Mouse (Mus musculus) layer of hippocampus, adult 8-10 months (tissue): ENCODE measurements around the gene Myh9. TPM values are rescaled to one million over a fixed set of nuclear protein-coding genes. Genes with fewer than 3 reads are reported as not detected.

Experiments used
- DNase-seq, 2 experiments: peaks; one replicate each; pipeline ENCODE4 v3.0.0; 2022; ENCODE audit warnings: low spot score in 2 of 2
- total RNA-seq, 4 experiments: library from RNA; stranded (reverse); gene quantifications; 2 replicates each; pipeline ENCODE4 v1.2.4; 2022

Gene Myh9
- total RNA-seq, 4 experiments from 2014 or later, result 89.0 to 116 (median 104) TPM

DNA sequence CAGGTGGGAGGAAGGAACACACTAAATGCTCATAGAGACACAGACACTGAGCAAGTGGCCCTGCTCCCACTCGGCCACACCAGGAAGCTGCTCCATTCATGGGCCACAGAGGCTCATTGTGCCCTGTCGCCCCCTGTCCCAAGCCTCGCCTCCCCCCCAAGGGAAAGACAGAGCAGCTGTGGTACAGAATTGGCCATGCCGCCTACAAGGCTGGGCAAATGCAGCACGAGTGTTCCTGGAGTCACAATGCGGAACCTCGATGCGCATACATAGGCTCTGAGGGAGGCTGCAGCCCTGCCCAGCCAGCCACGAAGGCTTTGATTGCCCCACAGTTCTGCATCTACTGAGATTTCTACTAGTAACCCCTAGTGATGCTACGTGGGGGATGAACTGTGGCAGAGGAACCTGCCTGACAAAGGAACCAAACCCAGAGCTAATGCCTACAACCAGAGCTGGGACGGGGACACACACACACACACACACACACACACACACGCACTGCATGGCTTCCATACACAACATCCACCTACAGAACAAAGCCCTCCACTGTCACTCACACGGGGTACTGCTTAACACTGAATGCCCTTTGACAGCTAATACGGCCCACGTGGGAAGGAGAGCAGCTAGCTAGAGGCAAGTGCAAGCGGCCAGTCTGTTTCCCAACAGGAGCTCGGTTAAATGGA is 31.4 kb downstream of the Myh9 start:
- peak in 1 of 2 experiments; percentile 46 for DNase-seq

DNA sequence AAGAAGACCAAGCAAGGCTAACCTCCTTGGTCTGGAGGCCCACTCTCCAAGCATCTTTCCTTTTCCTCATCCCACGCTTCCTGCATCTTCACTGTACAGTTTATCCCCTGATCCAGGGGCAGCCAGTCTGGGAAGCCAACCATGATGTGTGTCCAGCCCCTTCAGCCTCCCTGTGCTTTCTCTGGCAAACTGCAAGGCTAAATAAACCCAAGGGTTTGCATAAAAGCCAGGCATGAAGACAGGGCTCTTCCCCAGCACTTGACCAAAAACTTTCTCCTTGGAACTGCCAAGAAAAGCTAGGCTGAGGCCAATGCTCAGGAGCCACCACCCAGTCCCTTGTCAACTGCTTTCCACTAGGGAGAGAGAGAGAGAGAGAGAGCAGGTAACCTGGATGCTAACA is 32.5 kb downstream of the Myh9 start:
- DNase-seq, result no peak

DNA sequence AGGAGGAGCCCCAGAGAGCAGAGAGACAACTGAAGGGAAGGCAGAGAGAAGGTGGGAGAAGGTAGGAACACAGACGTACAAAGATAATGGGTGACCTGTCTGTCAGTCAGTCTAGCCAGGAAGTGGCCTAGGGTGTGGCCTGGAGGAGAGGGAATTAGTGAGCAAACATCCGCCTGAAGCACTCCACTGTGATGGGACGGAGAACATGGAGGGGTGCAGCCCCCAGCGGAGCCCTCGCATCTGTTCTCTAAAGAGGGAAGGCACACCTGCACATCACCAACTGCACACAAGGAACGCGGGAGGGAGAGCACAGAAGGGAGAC is 34.8 kb downstream of the Myh9 start:
- DNase-seq, result no peak

DNA sequence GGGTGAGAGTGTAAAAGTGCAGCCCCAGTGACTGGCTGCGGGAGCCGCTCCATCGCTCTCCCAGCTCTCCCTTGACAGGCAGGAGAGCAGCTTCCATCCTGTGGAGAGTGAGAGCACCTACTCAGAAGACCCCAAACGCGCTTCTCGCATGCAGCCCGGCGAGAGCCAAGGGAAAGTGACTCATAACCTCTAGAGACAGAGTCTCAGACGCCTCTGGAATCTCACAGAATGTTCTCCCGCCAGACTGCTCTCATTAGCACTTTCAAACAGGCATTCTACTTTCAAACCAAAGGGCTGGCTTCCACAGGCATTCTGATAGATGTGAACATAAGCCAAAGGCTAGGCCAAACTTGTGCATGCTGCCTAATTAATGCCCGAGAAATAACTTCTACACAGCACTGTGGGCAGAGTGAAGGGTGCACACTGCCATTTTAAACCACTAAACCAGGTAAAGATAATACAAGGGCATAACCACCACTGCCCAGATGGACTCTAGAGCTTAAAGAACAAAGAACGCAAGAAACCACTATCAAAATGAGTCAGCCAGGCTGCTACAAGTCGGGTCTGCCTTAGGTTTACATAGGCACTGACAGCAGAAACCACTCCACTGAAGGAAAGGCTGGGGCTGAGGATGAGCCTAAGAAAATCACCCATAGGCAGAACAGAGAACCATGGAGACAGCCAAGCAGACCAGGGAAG is 35.3 kb downstream of the Myh9 start:
- no peak for DNase-seq

DNA sequence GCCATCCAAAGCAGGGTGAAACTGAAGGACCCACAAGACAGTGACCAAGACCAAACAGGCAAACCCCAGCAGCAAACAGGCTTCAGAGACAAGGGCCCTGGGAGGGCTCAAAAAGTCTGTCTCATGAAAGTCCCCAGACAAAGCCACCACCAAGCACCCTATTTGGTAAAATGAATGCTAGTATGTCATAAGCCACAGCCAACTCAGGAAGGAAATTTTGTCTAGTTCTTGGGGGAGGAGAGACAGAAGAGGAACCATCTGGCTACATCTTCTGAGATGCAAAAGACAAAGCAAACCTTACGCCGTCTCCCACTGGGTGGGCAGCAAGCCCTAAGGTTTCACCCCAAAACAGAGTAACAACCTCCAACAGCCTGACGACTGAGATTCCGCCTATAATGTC is 36.3 kb downstream of the Myh9 start:
- no peak for DNase-seq

DNA sequence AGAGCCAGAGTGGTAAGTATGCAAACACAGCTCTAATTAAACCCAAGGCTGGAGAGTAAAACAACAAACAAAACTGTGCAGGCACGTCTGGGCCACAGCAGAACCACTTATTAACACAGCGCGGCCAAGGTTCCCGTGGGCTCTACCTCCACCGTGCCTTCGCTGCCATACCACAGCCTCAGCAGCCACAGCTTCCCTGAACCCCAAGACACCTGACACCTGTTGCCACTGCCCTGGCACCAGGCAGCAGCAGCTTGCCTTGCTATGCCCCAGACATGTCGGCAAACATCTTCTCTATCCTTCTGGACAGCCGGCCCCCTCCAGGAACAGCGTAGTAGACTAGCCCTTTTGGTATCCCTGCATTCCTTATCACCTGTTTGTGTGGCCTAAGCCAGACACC is 37.0 kb downstream of the Myh9 start:
- DNase-seq, result no peak

DNA sequence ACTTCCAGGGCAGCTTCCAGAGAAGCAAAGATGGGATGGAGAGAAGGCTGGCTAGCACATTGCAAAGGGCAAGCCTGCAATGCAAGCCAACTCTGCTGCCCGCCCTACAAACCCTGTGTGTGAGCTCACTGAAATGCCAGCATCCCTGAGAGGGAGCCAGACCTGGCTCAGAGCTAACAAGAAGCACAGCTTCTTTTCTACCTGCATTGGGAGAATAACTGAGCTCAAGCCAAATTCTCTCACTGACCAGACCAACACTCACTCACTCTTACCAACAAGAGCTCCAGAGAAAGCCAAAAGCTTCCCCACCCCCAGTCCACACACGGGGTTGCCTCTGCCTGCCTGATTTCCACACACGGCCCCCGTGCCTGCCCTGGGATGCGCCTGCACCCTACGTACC is 37.5 kb downstream of the Myh9 start:
- no peak for DNase-seq

DNA sequence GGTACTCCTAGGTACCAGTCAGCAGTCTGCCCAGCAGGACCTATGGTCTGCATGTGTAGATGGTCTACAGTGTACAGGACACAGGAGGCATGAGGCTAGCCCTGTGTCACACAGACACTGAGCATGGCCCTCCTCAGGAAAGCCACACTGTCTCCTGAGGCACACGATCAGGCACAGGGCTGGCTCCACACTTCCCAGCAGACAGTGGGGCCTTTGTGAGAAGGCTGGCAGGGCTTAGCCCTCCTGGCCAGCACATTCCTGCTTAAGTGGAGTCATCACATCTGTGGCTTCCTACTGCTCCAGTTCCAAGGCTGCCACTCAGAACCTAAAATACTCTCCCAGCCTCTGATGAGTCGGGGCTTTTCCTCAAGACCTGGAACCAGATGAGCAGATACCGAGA is 38.2 kb downstream of the Myh9 start:
- no peak for DNase-seq

DNA sequence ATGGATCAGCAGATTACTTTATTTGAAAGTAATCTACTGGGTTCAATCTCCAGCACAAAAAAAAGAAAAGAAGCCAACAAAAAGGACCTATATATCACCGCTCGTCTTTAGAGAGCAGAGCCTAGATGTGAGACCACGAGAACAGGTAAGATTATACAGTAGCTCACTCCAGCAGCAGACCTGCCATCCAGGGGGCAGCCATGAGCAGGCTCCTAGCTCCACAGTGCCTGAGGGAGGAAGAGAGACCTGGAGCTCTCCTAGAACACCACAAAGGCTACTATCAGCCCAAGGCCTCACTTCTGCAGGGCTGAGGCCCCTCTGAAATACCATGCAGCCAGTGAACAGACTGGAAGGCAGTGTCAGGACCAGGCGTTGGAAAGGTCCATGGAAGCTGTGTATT is 39.0 kb downstream of the Myh9 start:
- no peak for DNase-seq

DNA sequence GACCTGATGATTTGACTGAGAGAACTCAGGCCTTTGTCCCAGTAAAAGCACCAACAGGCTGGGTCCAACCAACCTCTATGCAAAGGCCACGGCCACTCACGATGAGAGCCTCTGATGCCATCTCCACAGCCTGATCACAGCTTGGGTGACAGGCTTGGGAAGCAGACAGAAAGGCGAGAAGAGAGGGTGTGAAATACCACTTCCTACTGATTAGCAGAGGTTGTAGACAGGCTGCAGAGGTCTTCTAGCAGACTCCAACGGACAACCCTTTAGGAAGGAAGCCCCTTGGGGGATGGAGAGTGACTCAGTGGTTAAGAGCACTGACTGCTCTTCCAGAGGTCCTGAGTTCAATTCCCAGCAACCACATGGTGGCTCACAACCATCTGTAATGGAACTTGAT is 40.8 kb downstream of the Myh9 start:
- no peak for DNase-seq

DNA sequence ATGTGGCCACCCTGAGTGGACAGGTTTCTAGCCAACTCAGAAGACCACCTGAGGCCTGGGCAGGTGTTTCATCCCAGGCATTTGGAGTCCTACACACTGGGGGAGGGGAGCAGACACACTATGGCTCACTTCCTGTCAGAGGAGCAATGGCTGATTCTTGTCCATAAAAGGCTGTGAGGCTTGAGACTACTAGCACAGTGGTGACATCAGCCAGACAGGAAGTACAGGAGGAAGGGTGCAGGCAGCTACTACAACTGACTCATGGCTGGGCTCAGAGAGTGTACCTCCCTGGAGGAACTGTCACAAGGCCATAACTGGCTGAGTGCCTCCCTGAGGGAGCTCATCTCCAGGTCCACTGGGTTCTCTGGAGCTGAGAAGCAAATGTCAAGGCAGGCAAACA is 41.5 kb downstream of the Myh9 start:
- peak in 1 of 2 experiments; percentile 59 for DNase-seq

DNA sequence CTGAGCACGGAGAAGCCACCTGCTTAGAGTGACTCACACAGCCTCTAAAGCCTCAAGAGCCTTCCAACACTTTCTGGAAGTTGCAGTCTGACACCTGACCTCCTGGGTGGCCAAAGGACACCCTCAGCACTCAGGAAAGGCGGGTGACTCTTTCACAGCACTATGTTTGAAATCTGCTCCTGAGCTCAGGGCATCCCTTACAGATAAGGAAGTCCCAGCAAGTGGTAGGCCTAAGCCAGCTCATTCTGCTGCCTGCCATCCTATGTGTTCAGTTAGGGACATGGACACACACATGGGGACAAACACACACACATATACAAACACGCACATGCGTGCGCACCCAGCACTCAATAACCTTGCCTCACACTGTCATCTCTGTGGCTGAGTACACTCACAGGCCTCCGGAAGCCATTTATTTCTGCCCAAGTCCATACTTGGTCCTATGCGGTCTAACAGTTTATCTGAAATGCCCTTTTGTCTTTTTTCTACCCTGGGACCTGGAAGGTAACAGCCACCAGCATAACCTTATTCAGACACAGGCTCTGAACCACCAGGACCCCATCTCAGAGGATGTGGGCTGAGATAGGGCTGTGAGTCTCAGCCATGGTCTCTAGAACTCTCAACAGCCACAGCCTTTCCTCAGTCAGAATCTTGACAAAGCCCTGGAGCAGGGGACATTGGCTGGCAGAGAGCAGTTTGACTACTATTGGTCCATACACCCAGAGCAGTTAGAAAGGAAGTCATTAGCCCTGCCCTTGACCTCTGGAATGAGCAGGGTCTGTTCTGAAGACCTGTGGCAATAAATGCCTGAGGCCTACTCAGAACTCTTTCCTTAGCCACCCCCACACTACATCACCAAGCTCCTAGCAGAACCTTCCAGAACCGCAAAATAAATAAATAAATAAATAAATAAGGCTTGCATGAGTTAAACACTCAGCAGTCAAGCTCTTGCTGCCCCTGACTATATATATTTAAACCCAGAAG is 42.2 kb downstream of the Myh9 start:
- no peak for DNase-seq

DNA sequence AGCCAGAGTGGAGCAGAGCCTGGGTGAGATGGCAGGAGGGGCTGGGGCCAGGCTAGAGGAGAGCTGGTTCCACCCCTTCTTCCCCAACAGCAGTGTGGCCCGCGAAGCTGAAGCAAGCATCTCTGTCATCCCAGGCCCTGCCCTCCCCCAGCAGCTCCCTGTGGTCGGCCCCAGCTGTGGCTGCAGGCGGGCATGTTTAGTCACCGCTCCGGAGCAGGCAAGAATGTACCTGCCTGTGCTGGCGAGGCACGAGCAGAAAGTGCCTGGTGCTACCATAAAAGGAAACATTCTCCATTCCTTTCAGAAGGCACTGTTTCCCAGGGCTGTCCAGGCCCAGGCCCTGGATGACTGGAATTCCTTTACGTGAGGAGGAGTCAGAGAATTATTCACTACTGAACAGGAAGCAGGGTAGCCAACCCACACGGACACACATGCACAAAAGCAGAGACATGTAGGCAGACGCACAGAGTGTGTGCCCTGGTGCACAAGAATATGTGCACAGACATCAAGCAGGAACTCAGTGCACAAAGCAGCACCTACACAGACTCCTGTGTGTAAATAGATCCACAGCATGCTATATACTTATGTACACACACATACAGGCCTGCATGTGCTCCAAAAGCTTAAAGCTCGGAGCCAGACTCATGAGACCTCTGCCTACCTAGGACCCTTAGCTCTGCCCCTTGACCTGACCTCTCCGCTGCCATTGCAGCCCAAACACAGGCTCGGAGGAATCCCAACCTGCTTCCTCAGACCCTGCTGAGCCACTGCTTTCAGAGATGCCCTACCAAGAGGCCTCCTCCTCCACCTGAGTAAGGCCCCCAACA is 43.1 kb downstream of the Myh9 start:
- no peak for DNase-seq

DNA sequence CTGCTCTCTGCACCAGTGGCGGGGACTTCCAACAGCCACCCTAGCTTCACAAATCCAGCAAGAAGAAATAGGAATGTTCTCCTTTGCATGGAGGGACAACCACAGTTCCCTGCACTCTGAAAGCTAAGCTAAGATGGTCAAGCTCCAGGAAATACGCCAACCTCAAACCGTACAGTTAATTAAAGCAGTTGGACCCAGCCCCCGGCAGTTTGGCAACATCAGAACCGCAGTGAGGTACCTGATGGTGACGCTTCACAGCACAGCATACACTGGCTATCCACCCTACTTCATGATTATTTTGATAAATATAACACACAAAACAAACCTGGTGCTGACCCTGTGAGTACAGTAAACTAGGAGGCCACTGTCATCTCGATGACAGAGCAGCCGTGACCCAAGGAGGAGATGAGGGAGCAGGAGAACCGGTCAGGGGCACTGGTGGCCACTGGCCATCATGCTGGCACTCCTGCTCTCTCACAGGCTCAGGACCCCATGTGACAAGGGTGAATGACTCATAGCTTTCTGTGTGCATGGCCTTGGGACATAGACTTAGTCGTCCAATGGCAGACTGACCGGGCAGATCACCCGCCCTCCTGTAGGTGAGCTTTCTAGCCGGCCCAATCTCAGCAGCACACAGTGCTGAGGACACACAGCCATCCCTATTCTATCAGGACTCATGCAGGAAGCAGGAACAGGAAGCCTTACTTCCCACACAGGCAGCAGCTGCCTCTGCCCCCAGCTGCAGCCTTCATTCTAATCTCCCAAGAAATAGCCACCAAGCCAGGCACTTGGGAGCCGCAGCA is 44.2 kb downstream of the Myh9 start:
- no peak for DNase-seq

DNA sequence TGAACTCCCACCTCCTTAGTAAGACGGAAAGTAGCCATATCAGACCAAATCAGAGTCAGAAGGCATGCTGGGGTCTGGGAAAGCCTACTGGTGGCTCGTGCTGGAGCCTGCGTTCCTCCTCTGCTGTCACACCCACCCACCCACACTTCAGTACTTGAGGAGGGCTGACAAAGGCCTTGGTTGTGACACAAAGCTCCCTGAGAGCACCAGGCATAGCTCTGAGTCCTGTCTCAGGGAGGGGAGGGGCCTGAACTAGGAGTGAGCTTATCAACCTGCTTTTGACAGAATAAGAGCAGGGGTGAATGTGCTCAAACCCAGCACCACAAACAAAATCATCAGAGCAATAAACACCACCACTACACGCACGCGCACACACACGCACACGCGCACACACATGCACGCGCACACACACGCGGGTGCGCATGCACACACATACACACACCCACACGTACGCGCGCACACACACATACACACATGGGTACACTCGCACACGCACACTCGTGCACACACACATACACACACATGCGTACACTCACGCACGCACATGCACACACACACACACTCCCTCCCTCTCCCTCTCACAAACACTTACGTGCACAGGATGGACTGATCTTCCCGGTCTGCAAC is 45.5 kb downstream of the Myh9 start:
- no peak for DNase-seq

DNA sequence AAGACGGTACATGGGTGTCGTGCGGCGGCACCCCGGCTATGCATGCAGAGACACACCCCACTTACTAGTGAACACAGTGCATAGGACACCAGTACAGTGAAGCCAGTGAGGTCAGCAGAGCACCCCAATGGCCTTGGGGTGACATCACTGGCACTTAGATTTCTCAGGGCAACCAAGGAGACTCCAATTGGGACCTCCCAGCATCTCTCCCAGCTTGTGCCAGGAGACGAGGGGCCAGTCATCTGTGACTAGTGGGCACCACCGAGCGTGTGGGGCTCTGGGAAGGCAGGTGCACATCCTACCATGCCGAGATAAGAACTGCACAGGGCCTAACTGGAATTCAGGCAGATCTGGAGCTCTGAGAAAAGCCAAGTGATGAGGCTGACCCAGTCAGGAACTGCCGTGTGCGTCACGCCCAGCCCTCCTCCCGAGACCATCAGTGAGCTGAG is 47.0 kb downstream of the Myh9 start:
- DNase-seq, result no peak

DNA sequence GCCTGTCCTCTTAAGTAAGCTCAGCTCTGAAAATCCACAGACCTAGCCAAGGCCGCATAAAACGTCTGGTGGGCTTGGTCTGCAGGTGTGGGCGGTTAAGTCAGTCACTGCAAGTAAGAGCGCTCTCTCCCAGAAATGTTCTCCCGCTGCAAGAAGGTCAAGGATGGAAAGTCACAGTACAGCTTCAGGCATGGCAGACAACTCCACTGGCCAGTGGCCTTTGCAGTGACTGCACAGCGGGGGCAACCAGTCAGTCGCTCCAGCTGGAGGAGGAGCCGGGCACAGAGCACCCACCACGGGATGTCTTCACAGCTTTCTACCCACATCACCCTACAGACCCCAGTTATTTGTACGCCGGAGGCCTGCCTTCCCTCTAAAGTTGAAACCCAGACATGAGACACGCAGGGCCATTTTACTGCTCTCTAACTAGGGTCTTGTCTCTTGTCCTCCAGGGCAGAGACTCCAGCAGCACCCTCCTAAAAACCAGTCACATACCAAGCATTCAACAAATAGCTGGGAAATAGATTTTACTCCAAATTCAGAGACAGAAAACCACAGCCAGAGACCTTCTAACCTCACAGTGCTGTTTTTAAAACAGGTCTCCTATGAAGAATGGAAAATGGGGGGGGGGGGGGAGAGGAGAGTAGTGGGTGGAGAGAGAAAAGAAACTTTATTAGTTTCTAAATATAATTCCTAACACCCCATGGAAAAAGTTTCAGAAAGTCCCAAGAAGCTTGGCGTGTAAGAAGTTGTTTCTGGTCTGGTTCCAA is 47.7 kb downstream of the Myh9 start:
- DNase-seq, result no peak

DNA sequence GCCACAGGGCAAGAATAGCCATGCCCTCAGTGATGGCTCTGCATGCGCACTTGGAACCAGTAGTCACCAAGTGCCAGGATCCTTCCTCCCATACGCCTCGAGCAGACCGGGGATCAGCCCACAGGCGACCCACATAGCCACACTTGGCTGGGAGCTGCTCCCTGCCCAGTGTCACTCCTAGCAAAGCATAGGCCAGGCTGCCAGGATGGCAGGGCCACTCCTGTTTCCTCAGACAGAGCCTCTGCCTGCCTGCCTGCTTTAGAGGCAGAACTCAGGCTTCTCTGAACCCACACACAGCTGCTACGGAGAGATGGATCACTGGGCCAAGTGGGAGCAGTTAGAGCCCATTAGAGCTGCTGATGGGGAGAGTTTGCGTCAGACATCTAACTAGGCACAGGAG is 48.4 kb downstream of the Myh9 start:
- DNase-seq, result peak; percentile 69 to 71

DNA sequence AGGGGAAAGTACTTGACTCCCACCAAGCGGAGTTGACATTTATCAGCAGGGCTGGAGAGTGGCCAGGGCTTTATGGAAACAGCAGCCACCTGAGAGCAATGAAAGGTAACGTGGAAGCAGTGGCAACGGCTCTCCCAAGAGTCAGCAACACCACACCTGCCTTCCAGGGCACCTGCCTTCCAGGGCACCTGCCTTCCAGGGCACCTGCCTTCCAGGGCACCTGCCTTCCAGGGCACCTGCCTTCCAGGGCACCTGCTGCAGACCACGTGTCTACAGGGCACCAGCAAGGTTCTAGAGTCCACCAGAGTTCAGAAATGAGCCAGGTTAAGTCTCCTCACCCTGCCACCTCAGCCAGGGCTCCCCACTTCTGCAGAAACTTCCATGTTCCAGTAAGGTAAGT is 48.9 kb downstream of the Myh9 start:
- no peak for DNase-seq
